Mouse (Mus musculus) CD4-positive, CD25-positive, alpha-beta regulatory T cell, adult 9 weeks (primary cell): ENCODE results near the gene Cdcp1. TPM values are rescaled to one million over a fixed set of nuclear protein-coding genes. Genes with fewer than 3 reads are reported as not detected.

Experiments
- polyA plus RNA-seq: library from polyadenylated mRNA; unstranded; fragments of 100-300 nt; shearing (Covaris generic); gene quantifications from one replicate; pipeline ENCODE4 v1.2.1, GENCODE M21; 2017

Cdcp1 gene
- 3.7 TPM for polyA plus RNA-seq

DNA sequence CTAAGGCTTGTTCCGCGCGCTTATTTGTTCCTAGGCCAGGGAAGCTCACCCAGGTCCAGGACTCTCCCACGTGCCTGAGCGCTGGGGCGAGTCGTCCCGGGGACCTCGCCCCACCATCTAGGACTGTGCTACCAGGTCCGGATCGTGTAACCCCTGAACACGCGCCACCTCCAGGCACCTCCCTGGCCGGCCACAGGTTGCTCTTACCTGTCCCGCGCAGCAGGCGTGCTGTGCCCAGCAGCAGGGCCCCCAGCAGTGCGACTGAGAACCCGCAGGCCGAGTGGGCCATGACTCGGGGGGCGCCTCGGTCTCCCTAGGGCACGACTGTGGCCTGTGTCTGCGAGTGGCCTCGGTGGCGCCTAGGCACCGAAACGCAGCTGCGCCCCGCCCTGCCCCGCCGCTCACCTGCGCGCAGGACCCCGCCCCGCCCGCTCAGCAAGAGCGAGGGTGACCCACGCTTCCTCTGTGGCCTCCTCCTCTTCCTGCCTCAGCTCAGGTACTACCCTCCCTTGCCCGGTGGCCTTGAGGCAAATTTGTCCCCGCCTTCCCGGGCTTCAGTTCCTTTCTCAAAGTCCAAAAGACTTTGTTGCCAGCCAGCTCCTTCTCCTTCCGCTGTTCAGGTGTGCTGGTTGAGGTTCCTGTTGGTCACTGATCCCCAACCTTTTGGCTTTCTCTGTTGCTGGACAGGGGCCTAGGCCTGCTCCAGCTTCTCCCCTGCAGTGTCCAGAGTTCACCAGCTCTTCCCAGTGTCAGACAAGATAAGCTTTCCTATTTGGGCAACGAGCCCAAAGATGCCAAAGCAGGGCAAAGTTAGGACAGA is at the start of gene Cdcp1:
Gene Cdcp1 (minus strand): TSS at position 418 of the 820 bp plus-strand sequence.

DNA sequence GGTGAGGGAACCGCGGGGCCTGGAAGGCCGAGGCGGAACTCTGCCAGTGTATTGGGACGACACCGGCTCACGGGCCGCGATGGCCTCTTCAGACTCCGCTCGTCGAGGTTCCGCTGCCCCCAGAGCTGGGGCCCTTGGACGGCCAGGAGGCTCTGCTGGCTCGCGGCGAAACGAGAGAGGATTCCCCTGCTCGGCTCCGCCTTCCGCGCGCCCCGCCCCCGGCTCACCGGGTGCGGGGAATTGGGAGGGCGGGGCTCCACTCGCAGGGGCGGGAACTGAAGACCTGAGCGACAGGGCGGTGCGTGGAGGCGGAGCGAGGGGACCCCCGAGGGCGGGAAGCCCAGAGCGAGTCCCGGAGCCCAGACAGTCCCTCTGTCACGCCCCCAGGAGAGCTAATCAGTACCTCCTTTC is 44.8 kb upstream of the Cdcp1 start, which contains the start of gene Tmem158:
Gene Tmem158 (minus strand): TSS at position 154 of the 411 bp plus-strand sequence.

GRCm38 (mm10) chr9:123150241-123151020 is 65.4 kb downstream of the Cdcp1 start, which contains the start of gene Clec3b:
Gene Clec3b, plus strand, starts transcription at chr9:123150946.

Other genes starting within 250 kb of the Cdcp1 start
- gene Tmem42, start 194.7 kb downstream of the Cdcp1 start, polyA plus RNA-seq, result 13.7 TPM
- 0.93 TPM for gene Tgm4, start 181.3 kb downstream of the Cdcp1 start, polyA plus RNA-seq
- 10.9 TPM for gene Zdhhc3, start 102.8 kb downstream of the Cdcp1 start, polyA plus RNA-seq
- gene Exosc7, start 102.8 kb downstream of the Cdcp1 start, polyA plus RNA-seq, result 119 TPM
- not detected for gene Clec3b, start 65.1 kb downstream of the Cdcp1 start, polyA plus RNA-seq
- gene Tmem158, start 44.7 kb upstream of the Cdcp1 start, polyA plus RNA-seq, result 0.53 TPM
- 703 TPM for gene Lars2, start 150.9 kb upstream of the Cdcp1 start, polyA plus RNA-seq